Comparison of ENCODE assay signal across 1 mouse cellular context in the genomic region with DNA sequence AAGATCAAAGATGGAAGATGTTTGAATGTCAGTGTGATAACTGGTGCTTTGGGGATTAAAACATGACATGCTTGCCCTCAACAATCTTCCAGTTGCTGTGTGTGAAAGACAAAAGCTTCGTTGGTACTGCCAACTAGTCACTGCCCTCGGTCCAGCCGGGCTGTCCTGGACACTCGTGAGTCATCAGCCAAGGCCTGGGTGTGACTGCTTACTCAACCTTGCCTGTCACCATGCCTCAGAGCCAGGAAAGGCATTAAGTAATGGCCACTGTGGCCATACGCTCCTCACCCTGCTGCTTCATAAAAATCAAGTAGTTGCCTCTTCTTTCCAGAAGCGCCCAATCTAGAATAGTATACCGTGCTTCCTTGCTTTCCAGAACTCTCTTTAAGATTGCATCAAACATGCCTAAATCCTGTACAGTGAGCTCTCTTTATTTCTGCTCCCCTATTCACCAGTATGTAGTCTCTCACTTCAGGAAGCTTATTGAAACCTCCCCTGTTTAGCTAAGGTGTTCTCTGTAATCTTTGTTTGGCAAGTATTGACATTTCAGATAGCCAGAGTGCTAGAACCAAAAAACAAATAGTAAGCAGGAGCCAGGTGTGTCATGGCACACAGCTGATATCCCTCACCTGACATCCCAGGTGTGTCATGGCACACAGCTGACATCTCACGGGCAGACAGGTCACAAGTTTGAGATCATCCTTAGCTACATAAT.
TF ChIP-seq lines count a peak whose summit lies in the region.

No protein-coding gene starts in this region.

TF ChIP-seq in MEL, 35 proteins besides CTCF, POLR2A, EP300 and RAD21:
- no peak for TF ChIP-seq UBTF (IDR thresholded peaks at IDR 0.05; ENCODE audit: borderline replicate concordance, insufficient read depth, low read depth, low read length)
- TF ChIP-seq MEF2A (IDR thresholded peaks at IDR 0.05; ENCODE audit: extremely low read depth, insufficient replicate concordance, low read depth, low read length, poor library complexity, severe bottlenecking): no peak
- TF ChIP-seq JUND (IDR thresholded peaks at IDR 0.05; ENCODE audit: low read depth, low read length): no peak
- TF ChIP-seq KAT2A (conservative IDR thresholded peaks at IDR 0.05; ENCODE audit: low read depth, low read length): no peak
- no peak for TF ChIP-seq ELF1 (IDR thresholded peaks at IDR 0.05; ENCODE audit: low read depth, low read length)
- no peak for TF ChIP-seq MYB (IDR thresholded peaks at IDR 0.05; ENCODE audit: low read depth, low read length)
- TF ChIP-seq RCOR1 (IDR thresholded peaks at IDR 0.05; ENCODE audit: low read depth, low read length): no peak
- TF ChIP-seq E2F4 (IDR thresholded peaks at IDR 0.05; ENCODE audit: borderline replicate concordance, low read depth, low read length): no peak
- no peak for TF ChIP-seq HCFC1 (IDR thresholded peaks at IDR 0.05; ENCODE audit: low read depth, low read length)
- TF ChIP-seq TAL1 (IDR thresholded peaks at IDR 0.05; ENCODE audit: low read length): no peak
